ENCODE assay signal across 10 mouse cellular contexts in the genomic region with DNA sequence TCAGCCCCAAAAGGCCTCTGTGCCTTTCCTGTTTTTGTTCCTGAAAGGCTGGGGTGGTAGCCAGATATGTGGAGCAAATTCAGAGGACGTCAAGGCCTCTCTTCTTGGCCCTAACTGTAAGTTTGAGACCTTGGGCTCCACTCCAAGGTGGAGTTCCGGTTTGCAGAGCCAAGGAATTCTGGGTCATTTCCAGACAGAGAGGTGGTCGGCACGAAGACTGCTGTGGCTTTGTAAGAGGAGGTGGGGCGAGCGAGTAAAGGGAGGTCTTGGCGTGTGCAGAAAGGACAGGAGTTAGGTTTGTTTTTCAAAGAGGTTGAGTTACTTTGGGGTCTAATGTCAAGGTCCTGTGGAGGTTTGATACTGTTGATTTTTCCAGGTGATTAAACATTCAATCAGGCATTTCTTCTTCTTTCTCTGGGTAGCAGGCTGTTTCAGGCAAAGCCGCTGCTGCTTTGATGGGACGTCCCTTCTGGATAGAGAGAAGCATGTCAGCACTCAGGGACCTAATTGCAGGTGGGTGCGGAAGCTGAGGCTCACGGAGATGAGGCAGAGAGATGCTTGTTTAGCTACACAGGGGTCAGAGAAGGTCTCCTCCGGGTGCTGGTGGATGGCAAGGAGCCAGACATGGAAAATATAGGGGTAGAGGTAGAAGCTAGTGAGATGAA. TPM values are rescaled to one million over a fixed set of nuclear protein-coding genes. Genes with fewer than 3 reads are reported as not detected.
DNase-seq lines count a peak whose midpoint lies in the region; ATAC-seq and TF ChIP-seq lines count a peak whose summit lies in the region.
"Had no signal": no experiment of that assay in that cellular context is flagged by ENCODE, and none has a peak within 500 bp of the region (broad histone marks: within the 10 kb centered on the region; RNA-seq: fewer than 3 reads in every experiment).

No protein-coding gene starts in this region.

- peak; percentile 58 for DNase-seq in left cerebral cortex, postnatal 4 days
- DNase-seq in left cerebral cortex, postnatal 25 days (ENCODE audit: low spot score in 2 of 2): no peak
- peak; percentile 62 for DNase-seq in adrenal gland, postnatal 25 days
- DNase-seq in limb, embryonic 14.5 days (ENCODE audit: low spot score): peak; percentile 69
- no peak for DNase-seq in gastrocnemius, postnatal 14 days
- DNase-seq: right cerebral cortex, adult 18-20 months had no signal

- no peaks in the 10 kb centered on the region for H3K27me3 ChIP-seq in heart, embryonic 15.5 days
- H3K27me3 ChIP-seq in limb, embryonic 14.5 days (ENCODE audit: control insufficient read depth, insufficient read depth, low read length): no peaks in the 10 kb centered on the region
- H3K27me3 ChIP-seq: Patski had no signal

- H3K9me3 ChIP-seq in heart, embryonic 15.5 days (replicated peaks): no peaks in the 10 kb centered on the region
- no peaks in the 10 kb centered on the region for H3K9me3 ChIP-seq in limb, embryonic 14.5 days (ENCODE audit: control insufficient read depth, low read length)
- H3K9me3 ChIP-seq: liver, embryonic 15.5 days had no signal

- intact Hi-C loops in left cerebral cortex, postnatal 4 days (cut with DNase I): no loop called here
- intact Hi-C loops in left cerebral cortex, postnatal 25 days (cut with DNase I): no loop called here
- intact Hi-C loops in gastrocnemius, postnatal 14 days (cut with DNase I; ENCODE audit: low total_unique reads): loop anchor here (10.0 kb wide), 2 partner anchors 97 to 173 kb away; no protein-coding TSS in a partner anchor

- ATAC-seq in heart, embryonic 15.5 days (replicated peaks; ENCODE audit: insufficient number of reproducible peaks, insufficient read depth, low FRiP score, low read depth): no peak; the same call in 1 of the 2 replicates
- peak; percentile 55 for ATAC-seq in limb, embryonic 14.5 days (ENCODE audit: low FRiP score, low read depth)
- no peak for ATAC-seq in monocyte, adult 5-6 weeks (replicated peaks; ENCODE audit: insufficient number of reproducible peaks, low FRiP score, low TSS enrichment, poor library complexity, severe bottlenecking)
- ATAC-seq: Patski had no signal

- peaks cover 78% of the 10 kb centered on the region for H3K4me1 ChIP-seq in heart, embryonic 15.5 days (replicated peaks)
- peaks cover 64% of the 10 kb centered on the region for H3K4me1 ChIP-seq in limb, embryonic 14.5 days (ENCODE audit: control insufficient read depth, insufficient read depth, low read length)

- TF ChIP-seq POLR2A in limb, embryonic 14.5 days (IDR thresholded peaks at IDR 0.05; ENCODE audit: borderline replicate concordance, extremely low read depth, insufficient read depth, insufficient read length): no peak

- peak overlapping the region; percentile 25; the same call in 1 of the 2 replicates for H3K4me2 ChIP-seq in heart, embryonic 15.5 days
- H3K4me2 ChIP-seq in limb, embryonic 14.5 days (replicated peaks; ENCODE audit: low read depth, low read length, severe bottlenecking): 0 out of 2 replicates have a peak overlapping the region, but pooled peaks have one; percentile 20
- H3K4me2 ChIP-seq: liver, embryonic 15.5 days had no signal

- H3K36me3 ChIP-seq in heart, embryonic 15.5 days: no peaks in the 10 kb centered on the region
- no peaks in the 10 kb centered on the region for H3K36me3 ChIP-seq in limb, embryonic 14.5 days (ENCODE audit: control insufficient read depth, insufficient read depth, low read length)
- H3K36me3 ChIP-seq: liver, embryonic 15.5 days had no signal

- H3K9ac ChIP-seq in heart, embryonic 15.5 days: no peak overlapping the region
- no peak overlapping the region for H3K9ac ChIP-seq in limb, embryonic 14.5 days (ENCODE audit: low read depth, low read length, severe bottlenecking)
- H3K9ac ChIP-seq: liver, embryonic 15.5 days had no signal

- H3K27ac ChIP-seq in heart, embryonic 15.5 days: peak overlapping the region; percentile 43
- no peak overlapping the region for H3K27ac ChIP-seq in limb, embryonic 14.5 days (replicated peaks; ENCODE audit: low read depth, low read length)
- H3K27ac ChIP-seq: liver, embryonic 15.5 days had no signal

- WGBS in heart, embryonic 15.5 days: 46% methylated on average over 12 of the region's 12 CpGs
- 52% methylated on average over 12 of the region's 12 CpGs for WGBS in limb, embryonic 14.5 days

- H3K4me3 ChIP-seq in heart, embryonic 15.5 days: no peak overlapping the region
- H3K4me3 ChIP-seq in limb, embryonic 14.5 days (replicated peaks; ENCODE audit: low read length): no peak overlapping the region
- H3K4me3 ChIP-seq: liver, embryonic 15.5 days had no signal

RNA-seq across cellular contexts. Expression of a gene that starts 6.2 kb away (rescaled TPM):
- 10 to 100 TPM; 17.2 to 17.5 TPM for total RNA-seq in left cerebral cortex, postnatal 4 days (2021)
- total RNA-seq in left cerebral cortex, postnatal 25 days (2021): 10 to 100 TPM; 18.9 to 21.7 TPM
- total RNA-seq in adrenal gland, postnatal 25 days (2021): 42.0 and 53.9 TPM in 2 replicates
- 21.4 and 21.5 TPM in 2 replicates for polyA plus RNA-seq in heart, embryonic 15.5 days (2015; fragmentation: Nextera tagmentation; extraction: Ambion mirVana)
- 10.6 and 11.3 TPM in 2 replicates for polyA plus RNA-seq in limb, embryonic 14.5 days (2012; rRNA removed)
- 17.2 and 18.6 TPM in 2 replicates for polyA plus RNA-seq in limb, embryonic 14.5 days (2014; fragmentation: Nextera tagmentation; extraction: Ambion mirVana)
- total RNA-seq in monocyte, adult 5-6 weeks (2017): 3.4 to 9.5 TPM (median 9.4 TPM) in 3 replicates
- 10 to 100 TPM; 43.5 to 72.8 TPM for total RNA-seq in gastrocnemius, postnatal 14 days (2021)

Comparison
In these comparisons a context has a peak if more than half of its experiments do, and no peak if none do; other contexts are left out.
1. DNase-seq: peak in left cerebral cortex, postnatal 4 days (single experiment), adrenal gland, postnatal 25 days (single experiment) and limb, embryonic 14.5 days (single experiment); none in left cerebral cortex, postnatal 25 days (0 of 2) and gastrocnemius, postnatal 14 days (single experiment).